Mouse (Mus musculus) embryonic fibroblast, embryonic 13.5 days (primary cell): ENCODE results near the gene Lrrc45.

ENCODE experiments used
- CTCF ChIP-seq: IDR thresholded peaks from 2 replicates; pipeline ENCODE4 v1.5.1; 2011; ENCODE audit warnings: mild to moderate bottlenecking, control low read depth, low read length, moderate library complexity, borderline replicate concordance; ENCODE audit not compliant: insufficient read depth
- POLR2A ChIP-seq: IDR thresholded peaks from 2 replicates; pipeline ENCODE4 v1.6.1; 2011; ENCODE audit warnings: low read depth, mild to moderate bottlenecking, control low read depth, low read length, moderate library complexity

GRCm38 (mm10) chr11:120696568-120696967, 17.2 kb upstream of the Lrrc45 start:
- TF ChIP-seq CTCF, result no peak
- no peak for TF ChIP-seq POLR2A
